Mouse (Mus musculus) embryonic fibroblast, embryonic 13.5 days (primary cell): ENCODE measurements around the gene Clec18a. TPM values are rescaled to one million over a fixed set of nuclear protein-coding genes. Genes with fewer than 3 reads are reported as not detected.
"Not testable (repeated sequence)": the region's sequence is repeated elsewhere in the genome, so short reads cannot be mapped to it uniquely, and the experiment has no call there.

Experiments used
- H3K27ac ChIP-seq: 2 replicates; pipeline ENCODE4 v1.5.1; 2012; ENCODE audit warnings: low read length, control low read depth, inconsistent platforms; ENCODE audit not compliant: insufficient read depth
- H3K4me1 ChIP-seq: 2 replicates; pipeline ENCODE4 v1.6.1; 2011; ENCODE audit warnings: low read length; ENCODE audit not compliant: control insufficient read depth, insufficient read depth
- H3K4me3 ChIP-seq: 2 replicates; pipeline ENCODE4 v1.5.1; 2011; ENCODE audit warnings: mild to moderate bottlenecking, control low read depth, low read length; ENCODE audit not compliant: insufficient read depth
- CTCF ChIP-seq: IDR thresholded peaks from 2 replicates; pipeline ENCODE4 v1.5.1; 2011; ENCODE audit warnings: mild to moderate bottlenecking, control low read depth, low read length, moderate library complexity, borderline replicate concordance; ENCODE audit not compliant: insufficient read depth
- POLR2A ChIP-seq: IDR thresholded peaks from 2 replicates; pipeline ENCODE4 v1.6.1; 2011; ENCODE audit warnings: low read depth, mild to moderate bottlenecking, control low read depth, low read length, moderate library complexity
- polyA plus RNA-seq: library from polyadenylated mRNA; stranded (reverse); fragments of >200 nt; gene quantifications from 2 replicates; pipeline ENCODE4 v1.2.4, GENCODE M21; 2011; ENCODE audit warnings: low read depth; ENCODE audit not compliant: missing spikeins, insufficient read length

Gene Clec18a
- polyA plus RNA-seq, 1 experiment: not detected

GRCm38 (mm10) chr8:111034276-111034675 is 58.0 kb downstream of the Clec18a start:
- TF ChIP-seq CTCF (no peak), POLR2A (no peak)
- peaks cover 5% of the 10 kb centered on the region; the same call in 1 of the 2 replicates for H3K4me1 ChIP-seq
- H3K4me3 ChIP-seq: peak overlapping the region; percentile 93
- peak overlapping the region; percentile 84 for H3K27ac ChIP-seq

GRCm38 (mm10) chr8:111033482-111034215 is 58.6 kb downstream of the Clec18a start:
- TF ChIP-seq CTCF (no peak), POLR2A (peak; percentile 81)
- H3K4me3 ChIP-seq: peak overlapping the region; percentile 93
- H3K4me1 ChIP-seq: peaks cover 5% of the 10 kb centered on the region; the same call in 1 of the 2 replicates
- peak overlapping the region; percentile 84 for H3K27ac ChIP-seq

GRCm38 (mm10) chr8:111032916-111033315 is 59.3 kb downstream of the Clec18a start, which contains the start of gene Aars:
Gene Aars, plus strand, starts transcription at chr8:111033144.
- Histone ChIP-seq H3K4me3 (peak within 1 kb of the TSS; percentile 93), H3K4me1 (peaks cover 5% of the 10 kb centered on the region; the same call in 1 of the 2 replicates), H3K27ac (peak within 1 kb of the TSS; percentile 84)
- TF ChIP-seq POLR2A: no peak
- no peak for TF ChIP-seq CTCF

- H3K4me3 ChIP-seq: no peak within 1 kb of the TSS
- H3K4me1 ChIP-seq: peaks cover 5% of the 10 kb centered on the region; the same call in 1 of the 2 replicates
- TF ChIP-seq POLR2A: no peak
- no peak for TF ChIP-seq CTCF
- H3K27ac ChIP-seq: no peak within 1 kb of the TSS
Measured at GRCm38 (mm10) chr8:111031572-111031971, 60.7 kb downstream of the Clec18a start, which contains the start of gene Ddx19b. Gene Ddx19b, minus strand, starts transcription at chr8:111031751.

GRCm38 (mm10) chr8:111030045-111030444 is 62.2 kb downstream of the Clec18a start:
- no peak overlapping the region for H3K27ac ChIP-seq
- no peak overlapping the region for H3K4me3 ChIP-seq
- no peaks in the 10 kb centered on the region; the same call in 1 of the 2 replicates for H3K4me1 ChIP-seq
- TF ChIP-seq POLR2A: no peak

- Histone ChIP-seq H3K27ac (no peak overlapping the region), H3K4me3 (no peak overlapping the region), H3K4me1 (no peaks in the 10 kb centered on the region; the same call in 1 of the 2 replicates)
- TF ChIP-seq CTCF (no peak), POLR2A (no peak)
Measured at GRCm38 (mm10) chr8:111029589-111029988, 62.6 kb downstream of the Clec18a start.

- Histone ChIP-seq H3K4me1 (no peaks in the 10 kb centered on the region; the same call in 1 of the 2 replicates), H3K4me3 (peak overlapping the region; percentile 74), H3K27ac (no peak overlapping the region)
- TF ChIP-seq POLR2A (peak; percentile 77), CTCF (no peak)
Measured at GRCm38 (mm10) chr8:111027391-111027937, 64.8 kb downstream of the Clec18a start.

GRCm38 (mm10) chr8:111026609-111027008 is 65.6 kb downstream of the Clec18a start:
- H3K27ac ChIP-seq, H3K4me3 ChIP-seq: not testable (repeated sequence)

GRCm38 (mm10) chr8:111010230-111010991 is 81.8 kb downstream of the Clec18a start:
- H3K4me1 ChIP-seq, H3K27ac ChIP-seq, H3K4me3 ChIP-seq: not testable (repeated sequence)

More at GRCm38 (mm10) chr8:111026609-111027008, 65.6 kb downstream of the Clec18a start:
- not testable (repeated sequence) for H3K4me1 ChIP-seq

Other genes starting within 250 kb of the Clec18a start
- gene Cog4, start 245.8 kb downstream of the Clec18a start, polyA plus RNA-seq: 44.9 and 49.1 TPM in 2 replicates
- gene Sf3b3, start 245.6 kb downstream of the Clec18a start, polyA plus RNA-seq: 113 and 124 TPM in 2 replicates
- gene Fuk, start 189.9 kb downstream of the Clec18a start, polyA plus RNA-seq: 7.0 and 8.4 TPM in 2 replicates
- gene St3gal2, start 172.5 kb downstream of the Clec18a start, polyA plus RNA-seq: 55.7 and 63.3 TPM in 2 replicates
- 46.0 and 46.8 TPM in 2 replicates for gene Ddx19a, start 94.6 kb downstream of the Clec18a start, polyA plus RNA-seq
- gene Ddx19b, start 60.7 kb downstream of the Clec18a start, polyA plus RNA-seq: 7.8 and 8.5 TPM in 2 replicates
- gene Aars, start 59.3 kb downstream of the Clec18a start, polyA plus RNA-seq: 192 and 194 TPM in 2 replicates
- gene Exosc6, start 36.1 kb downstream of the Clec18a start, polyA plus RNA-seq: not detected in 2 replicates
- 15.1 and 18.5 TPM in 2 replicates for gene Pdpr, start 2.2 kb upstream of the Clec18a start, polyA plus RNA-seq
- gene Glg1, start 166.8 kb upstream of the Clec18a start, polyA plus RNA-seq: 130 and 132 TPM in 2 replicates
- 30.5 and 35.3 TPM in 2 replicates for gene Rfwd3, start 207.8 kb upstream of the Clec18a start, polyA plus RNA-seq
- gene Mlkl, start 245.8 kb upstream of the Clec18a start, polyA plus RNA-seq: 30.0 and 33.9 TPM in 2 replicates